24 mouse cellular contexts compared by ENCODE assay signal in genomic region chr14:121262606-121263005, GRCm38 (mm10).
DNase-seq lines count a peak whose midpoint lies in the region; ATAC-seq lines count a peak whose summit lies in the region.
"Had no signal": no experiment of that assay in that cellular context is flagged by ENCODE, and none has a peak within 500 bp of the region (broad histone marks: within the 10 kb centered on the region; RNA-seq: fewer than 3 reads in every experiment).

No protein-coding gene starts in this region.

- no peaks in the 10 kb centered on the region for H3K27me3 ChIP-seq in heart, embryonic 15.5 days
- no peaks in the 10 kb centered on the region for H3K27me3 ChIP-seq in midbrain, embryonic 16.5 days (ENCODE audit: control insufficient read depth, insufficient read depth, low read depth, low read length)
- H3K27me3 ChIP-seq: forebrain, embryonic 13.5 days; neural tube, embryonic 13.5 days had no signal

- H3K9ac ChIP-seq in heart, embryonic 15.5 days = no peak overlapping the region
- no peak overlapping the region for H3K9ac ChIP-seq in midbrain, embryonic 16.5 days (ENCODE audit: low read depth, low read length)
- H3K9ac ChIP-seq: forebrain, embryonic 13.5 days; neural tube, embryonic 13.5 days had no signal

- no peak for DNase-seq in heart, postnatal 36 days
- peak; percentile 40 for DNase-seq in 416B (ENCODE audit: low read depth)
- DNase-seq in adrenal gland, adult 2 months = no peak
- DNase-seq: adrenal gland, postnatal 14 days; cerebellum, adult 11-12 months; cerebellum, postnatal 36 days; gastrocnemius, postnatal 25 days; kidney, adult 8-10 months; kidney, postnatal 36 days; layer of hippocampus, adult 9-11 months; lung, adult 2 months; lung, postnatal 4 days; thymus, adult 2 months had no signal

- intact Hi-C loops in heart, postnatal 36 days (cut with DNase I) = no loop called here

- 0 out of 2 replicates have a peak, but pooled peaks cover 4% of the 10 kb centered on the region for H3K36me3 ChIP-seq in heart, embryonic 15.5 days
- H3K36me3 ChIP-seq in midbrain, embryonic 16.5 days (ENCODE audit: control insufficient read depth, insufficient read depth, low read length) = peaks cover 3% of the 10 kb centered on the region; the same call in 1 of the 2 replicates
- H3K36me3 ChIP-seq: G1E had no signal

- 61% methylated on average over 4 of the region's 4 CpGs for WGBS in heart, embryonic 15.5 days
- WGBS in midbrain, embryonic 16.5 days = 76% methylated on average over 4 of the region's 4 CpGs

- peak overlapping the region; percentile 15; the same call in 1 of the 2 replicates for H3K27ac ChIP-seq in heart, embryonic 15.5 days
- H3K27ac ChIP-seq in midbrain, embryonic 16.5 days (ENCODE audit: low read length) = no peak overlapping the region
- H3K27ac ChIP-seq: forebrain, embryonic 13.5 days; hindbrain, embryonic 10.5 days; limb, embryonic 10.5 days; neural tube, embryonic 13.5 days had no signal

- no peaks in the 10 kb centered on the region for H3K9me3 ChIP-seq in heart, embryonic 15.5 days (replicated peaks)
- no peaks in the 10 kb centered on the region for H3K9me3 ChIP-seq in midbrain, embryonic 16.5 days (replicated peaks; ENCODE audit: control insufficient read depth, low read length, poor library complexity, severe bottlenecking)
- H3K9me3 ChIP-seq: forebrain, embryonic 13.5 days; G1E; hindbrain, embryonic 10.5 days; limb, embryonic 10.5 days; neural tube, embryonic 13.5 days had no signal

- H3K4me3 ChIP-seq in heart, embryonic 15.5 days = no peak overlapping the region
- H3K4me3 ChIP-seq in midbrain, embryonic 16.5 days (ENCODE audit: low read depth, low read length) = no peak overlapping the region
- H3K4me3 ChIP-seq: forebrain, embryonic 13.5 days; hindbrain, embryonic 10.5 days; limb, embryonic 10.5 days; neural tube, embryonic 13.5 days had no signal

- H3K4me1 ChIP-seq in heart, embryonic 15.5 days (replicated peaks) = peaks cover 30% of the 10 kb centered on the region
- H3K4me1 ChIP-seq in midbrain, embryonic 16.5 days (ENCODE audit: control insufficient read depth, insufficient read depth, low read length) = no peaks in the 10 kb centered on the region
- H3K4me1 ChIP-seq: forebrain, embryonic 13.5 days; limb, embryonic 10.5 days; neural tube, embryonic 13.5 days had no signal

- no peak for ATAC-seq in heart, embryonic 15.5 days (replicated peaks; ENCODE audit: insufficient number of reproducible peaks, insufficient read depth, low FRiP score, low read depth)
- ATAC-seq in CD4-positive, CD25-positive, alpha-beta regulatory T cell, adult 4 months = peak; percentile 33
- peak; percentile 22 to 24; a peak in 2 of 4 replicates for ATAC-seq in hematopoietic stem cell, adult 5-6 weeks (replicated peaks in 1 of 2; ENCODE audit: insufficient read depth in 1 of 2, low FRiP score in 2 of 2, low TSS enrichment in 1 of 2, low read depth in 1 of 2, poor library complexity in 2 of 2, severe bottlenecking in 2 of 2)
- no peak for ATAC-seq in midbrain, embryonic 16.5 days
- ATAC-seq: activated CD4-positive, CD25-positive, alpha-beta regulatory T cell, adult 4 months; forebrain, embryonic 13.5 days had no signal

- no peak overlapping the region for H3K4me2 ChIP-seq in heart, embryonic 15.5 days
- H3K4me2 ChIP-seq in midbrain, embryonic 16.5 days (ENCODE audit: low read length) = no peak overlapping the region
- H3K4me2 ChIP-seq: forebrain, embryonic 13.5 days; midbrain, embryonic 11.5 days; neural tube, embryonic 13.5 days had no signal

Comparison
In these comparisons a context has a peak if more than half of its experiments do, and no peak if none do; other contexts are left out.
1. ATAC-seq: peak in CD4-positive, CD25-positive, alpha-beta regulatory T cell, adult 4 months (single experiment) and hematopoietic stem cell, adult 5-6 weeks (2 of 2); none in heart, embryonic 15.5 days (single experiment) and midbrain, embryonic 16.5 days (single experiment).